Mouse (Mus musculus) left cerebral cortex, adult 9 months (tissue): ENCODE data around the gene Hcn3.
"Not testable (repeated sequence)": the region's sequence is repeated elsewhere in the genome, so short reads cannot be mapped to it uniquely, and the experiment has no call there.

Experiments used
- DNase-seq, 2 experiments: peaks; one replicate each; pipeline ENCODE4 v3.0.0; 2022; ENCODE audit warnings: low spot score in 2 of 2

Gene Hcn3

DNA sequence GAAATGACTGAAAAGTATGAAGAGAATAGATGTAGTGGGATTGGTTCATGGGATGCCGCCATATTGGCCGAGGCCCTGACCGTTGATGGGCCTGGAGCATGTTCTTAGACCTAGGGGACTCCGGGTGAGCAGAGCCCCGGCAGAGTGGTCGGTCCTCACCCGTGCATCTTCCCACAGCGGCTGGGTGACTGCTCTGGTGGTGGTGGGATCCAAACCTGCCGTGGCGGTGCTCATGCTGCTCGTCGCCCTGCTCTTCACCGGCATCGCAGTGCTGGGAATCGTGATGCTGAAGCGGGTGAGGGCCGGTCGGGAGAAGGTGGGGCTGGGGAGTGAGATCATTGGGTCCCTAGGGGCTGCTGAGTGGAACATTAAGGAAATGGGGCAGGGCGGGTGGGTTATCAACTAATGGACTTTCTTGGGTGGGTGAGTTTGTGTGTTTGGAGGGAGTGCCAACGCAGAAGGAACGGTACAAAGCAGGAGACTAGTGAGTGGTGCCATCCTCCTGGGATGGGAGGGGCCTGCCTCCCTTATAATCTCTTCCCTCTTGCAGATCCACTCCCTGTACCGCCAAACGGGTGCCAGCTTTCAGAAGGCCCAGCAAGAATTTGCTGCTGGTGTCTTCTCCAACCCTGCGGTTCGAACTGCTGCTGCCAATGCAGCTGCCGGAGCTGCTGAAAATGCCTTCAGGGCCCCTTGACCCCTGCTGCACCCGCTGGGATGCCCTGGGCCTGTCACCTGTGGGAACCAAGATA, 21.9 kb upstream of the Hcn3 start:
- no peak for DNase-seq

DNA sequence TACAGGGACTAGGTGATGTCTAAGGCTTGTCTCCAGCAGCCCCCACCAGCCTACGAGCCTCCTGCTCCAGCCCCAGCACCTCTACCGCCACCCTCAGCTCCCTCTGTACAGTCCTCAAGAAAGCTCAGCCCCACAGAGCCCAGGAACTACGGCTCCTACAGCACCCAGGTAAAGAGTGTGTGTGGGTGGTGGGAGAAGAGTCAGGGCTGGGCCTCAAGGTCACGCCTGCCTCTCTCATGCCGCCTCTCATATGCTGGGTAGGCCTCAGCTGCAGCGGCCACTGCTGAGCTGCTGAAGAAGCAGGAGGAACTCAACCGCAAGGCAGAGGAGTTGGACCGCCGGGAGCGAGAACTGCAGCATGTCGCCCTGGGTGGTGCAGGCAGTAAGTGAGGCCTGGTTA, 19.1 kb upstream of the Hcn3 start:
- no peak for DNase-seq

DNA sequence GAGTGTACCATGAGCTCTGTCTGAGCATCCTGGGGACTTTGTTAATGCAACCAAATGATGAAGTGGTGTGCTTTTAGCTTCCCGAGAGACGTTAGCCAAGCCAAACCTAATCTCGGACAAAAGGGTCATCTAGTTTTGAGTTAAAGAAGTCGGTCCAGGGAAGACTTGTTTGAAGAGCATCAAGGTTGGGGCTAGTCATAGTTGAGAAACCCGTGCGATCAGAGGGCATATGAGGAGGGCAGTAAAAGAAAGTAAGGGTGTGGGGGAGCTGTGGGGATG, 18.1 kb upstream of the Hcn3 start:
- no peak for DNase-seq

DNA sequence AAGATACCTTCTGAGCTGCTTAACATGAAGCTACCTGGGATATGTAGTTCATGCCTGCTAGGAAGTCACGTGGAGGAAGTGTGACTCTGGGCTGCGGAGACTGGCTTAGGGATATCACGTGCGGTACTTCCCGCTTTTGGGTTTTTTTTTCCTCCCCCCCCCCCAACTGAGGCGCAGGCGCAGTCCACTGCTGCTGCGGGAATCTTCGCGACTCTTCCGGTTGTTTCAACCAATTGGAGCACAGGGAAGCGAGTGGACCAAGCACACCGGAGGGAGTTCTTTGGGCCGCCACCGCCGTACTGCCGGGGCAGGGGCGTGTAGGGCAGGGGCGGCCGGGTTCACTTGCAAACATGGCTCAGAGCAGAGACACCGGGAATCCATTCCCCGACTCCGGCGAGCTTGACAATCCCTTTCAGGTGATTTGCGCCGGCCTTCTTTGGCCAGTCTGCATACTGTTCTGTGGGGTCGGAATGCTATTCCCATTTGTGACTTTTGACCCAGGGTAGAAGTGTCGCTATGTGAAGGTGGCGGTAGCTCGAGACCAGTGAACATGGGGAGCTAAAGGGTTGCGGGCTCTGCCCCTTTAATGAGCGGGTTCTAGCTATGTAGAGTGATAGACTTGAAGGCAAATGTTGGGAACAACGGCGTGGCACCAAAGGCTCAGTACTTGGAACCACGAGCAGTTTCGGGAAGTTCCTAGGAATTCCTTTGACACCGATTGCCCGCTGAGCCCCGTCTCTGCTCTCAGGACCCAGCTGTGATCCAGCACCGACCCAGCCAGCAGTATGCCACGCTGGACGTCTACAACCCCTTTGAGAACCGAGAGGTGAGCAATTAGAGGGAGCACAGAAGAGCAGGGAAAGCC, 17.5 kb upstream of the Hcn3 start, which contains the start of gene Scamp3:
TSS of gene Scamp3 (plus strand) at position 232 of the 865 bp plus-strand sequence.
- peak; percentile 90 for DNase-seq

DNA sequence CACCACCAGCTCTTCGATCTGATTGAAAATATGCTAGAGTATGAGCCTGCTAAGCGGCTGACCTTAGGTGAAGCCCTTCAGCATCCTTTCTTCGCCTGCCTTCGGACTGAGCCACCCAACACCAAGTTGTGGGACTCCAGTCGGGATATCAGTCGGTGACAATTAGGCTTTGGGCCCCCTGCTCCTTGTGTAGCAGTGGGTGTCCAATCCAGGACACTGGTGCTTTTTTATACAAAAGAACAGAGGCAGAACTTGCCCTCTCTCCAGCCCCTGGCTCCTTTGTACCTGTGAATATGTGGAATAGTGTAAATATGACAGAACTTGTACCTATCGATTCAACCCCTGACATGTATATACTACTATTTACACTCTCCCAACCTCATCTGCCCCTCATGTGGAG, 16.4 kb upstream of the Hcn3 start:
- DNase-seq, result no peak

DNA sequence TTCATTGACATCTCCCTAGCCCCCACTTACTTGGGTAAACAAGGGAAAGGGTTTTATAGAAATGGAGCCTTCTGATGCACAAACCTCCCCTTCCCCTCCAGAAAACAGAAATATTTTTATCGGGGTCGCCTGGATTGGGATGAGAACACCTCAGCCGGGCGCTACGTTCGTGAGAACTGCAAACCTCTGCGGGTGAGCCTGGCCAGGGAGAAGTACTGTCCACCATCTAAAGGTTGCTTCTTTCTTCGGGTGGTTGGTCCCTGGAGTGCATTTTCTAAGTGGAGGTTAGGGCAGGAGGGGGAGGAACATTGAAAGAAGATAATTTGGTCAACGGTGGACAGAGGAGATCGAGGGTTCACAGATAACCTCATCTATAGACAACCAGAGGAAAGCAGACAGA, 15.5 kb upstream of the Hcn3 start:
- no peak for DNase-seq

DNA sequence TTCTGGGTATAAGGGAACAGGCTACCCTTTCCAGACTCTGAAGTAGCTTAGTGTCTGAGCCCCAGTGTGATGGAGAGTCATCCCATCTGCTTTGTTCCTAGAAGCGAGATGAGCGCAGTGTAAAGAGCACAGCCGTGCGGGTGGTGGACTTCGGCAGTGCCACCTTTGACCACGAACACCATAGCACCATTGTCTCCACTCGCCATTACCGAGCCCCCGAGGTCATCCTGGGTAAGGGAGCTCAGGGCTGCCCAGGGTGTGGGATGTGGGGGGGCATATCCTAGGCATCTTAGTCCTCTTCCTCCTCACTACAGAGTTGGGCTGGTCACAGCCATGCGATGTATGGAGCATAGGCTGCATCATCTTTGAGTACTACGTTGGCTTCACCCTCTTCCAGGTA, 14.8 kb upstream of the Hcn3 start:
- DNase-seq, result no peak

DNA sequence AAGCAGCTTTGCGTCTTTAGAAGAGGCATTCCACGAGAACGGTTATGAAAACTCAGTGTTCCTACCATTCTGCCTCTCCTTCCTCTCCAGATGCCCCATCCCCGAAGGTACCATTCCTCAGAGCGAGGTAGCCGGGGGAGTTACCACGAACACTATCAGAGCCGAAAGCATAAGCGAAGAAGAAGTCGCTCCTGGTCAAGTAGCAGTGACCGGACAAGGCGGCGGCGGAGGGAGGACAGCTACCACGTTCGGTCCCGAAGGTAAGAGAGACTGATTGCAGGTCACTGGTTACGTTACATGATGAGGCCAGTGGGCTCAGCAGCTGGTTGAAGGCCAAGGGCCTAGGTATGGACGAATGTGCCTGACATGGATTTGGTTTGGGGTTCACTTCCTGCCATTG, 6.9 kb upstream of the Hcn3 start:
- DNase-seq, result no peak

DNA sequence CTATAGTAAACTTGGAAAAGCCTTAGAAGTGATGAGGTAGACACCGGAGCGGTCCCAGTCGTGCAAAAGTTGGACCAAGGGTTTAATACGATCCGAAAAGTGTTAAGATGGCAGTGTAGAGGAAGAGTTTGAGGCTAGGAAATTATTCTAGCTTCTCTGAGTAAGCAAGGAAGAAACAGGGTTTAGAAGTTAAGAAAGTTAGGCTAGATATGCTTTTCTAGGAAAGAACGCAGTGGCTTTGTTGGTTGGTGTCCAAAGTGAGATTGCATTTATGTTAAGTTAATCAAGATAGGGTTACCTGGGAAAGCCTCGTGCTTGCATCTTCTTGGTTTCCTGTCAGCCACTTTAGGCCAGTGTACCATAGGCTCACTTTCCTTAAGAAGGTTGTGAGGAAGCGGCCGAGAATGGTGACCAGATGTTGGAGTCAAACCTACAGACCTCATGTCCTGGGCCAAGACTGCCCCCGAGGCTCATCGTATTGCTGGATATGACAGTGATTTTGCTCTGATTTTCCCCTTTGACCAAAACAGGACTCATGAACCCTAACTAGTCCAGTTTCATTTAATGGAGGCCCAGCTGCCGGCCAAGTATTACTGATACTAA, 5.4 kb upstream of the Hcn3 start:
- no peak for DNase-seq

DNA sequence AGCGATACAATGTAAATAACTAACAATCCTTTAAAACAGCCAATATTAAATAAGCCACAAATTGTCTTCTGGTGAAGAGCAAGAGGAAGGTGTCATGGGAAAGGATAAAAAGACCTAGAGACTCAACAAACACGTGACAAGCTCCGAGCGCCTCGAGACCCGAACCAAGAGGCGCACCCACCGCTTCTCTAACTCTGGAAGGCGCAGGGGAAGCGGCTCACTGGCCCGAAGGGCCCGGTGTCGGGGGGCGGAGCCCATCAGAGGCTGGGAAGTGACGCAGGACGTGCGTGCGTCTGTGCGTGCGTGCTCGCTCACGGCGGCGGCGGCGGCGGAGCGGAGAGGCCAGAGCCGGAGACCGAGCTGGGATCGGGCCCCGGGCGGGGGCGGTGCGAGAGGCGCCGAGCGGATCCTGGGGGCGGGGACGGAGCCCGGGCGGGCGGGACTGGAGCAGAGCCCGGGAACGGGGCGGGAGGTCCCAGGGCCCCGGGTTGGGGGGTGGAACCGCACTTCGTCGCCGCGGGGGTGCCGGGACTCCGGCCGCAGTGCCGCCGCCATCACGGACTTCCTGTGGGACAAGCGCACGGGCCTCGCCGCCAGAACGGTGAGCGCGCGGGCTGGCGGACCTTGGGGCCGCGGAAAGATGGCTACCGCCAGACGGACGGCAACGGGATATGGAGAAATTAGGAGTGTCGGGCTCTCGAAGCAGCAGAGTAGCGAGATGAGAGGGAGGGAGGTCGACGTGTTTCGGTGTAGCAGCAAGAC, 4.7 kb upstream of the Hcn3 start, which contains the start of gene Clk2:
TSS of gene Clk2 (plus strand) at position 290 of the 762 bp plus-strand sequence.
- peak; percentile 84 to 93 for DNase-seq

DNA sequence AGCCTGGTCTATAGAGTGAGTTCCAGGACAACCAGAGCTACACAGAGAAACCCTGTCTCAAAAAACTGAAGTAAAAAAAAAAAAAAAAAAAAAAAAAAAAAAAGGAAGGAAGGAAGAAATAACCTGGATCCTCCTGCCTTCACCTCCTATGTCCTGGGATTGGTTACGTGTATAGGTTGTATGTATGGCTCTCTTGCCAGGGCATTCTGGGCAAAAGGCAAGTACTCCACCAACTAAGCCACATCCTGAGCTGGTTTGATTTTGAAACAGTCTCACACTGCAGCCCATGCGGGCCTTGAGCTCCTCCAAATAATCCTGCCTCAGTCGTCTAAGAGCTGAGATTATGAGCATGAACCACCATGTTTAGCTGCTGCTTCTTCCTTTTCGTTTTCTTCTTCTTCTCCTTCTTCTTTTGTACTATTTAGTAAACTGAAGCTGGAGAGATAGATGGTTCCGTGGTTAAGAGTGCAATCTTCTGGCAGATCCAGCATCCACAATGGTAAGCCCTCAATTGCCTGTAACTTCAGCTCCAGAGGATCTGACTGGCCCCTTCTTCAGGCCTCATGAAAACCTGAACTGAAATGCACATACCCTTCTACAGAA, 3.7 kb upstream of the Hcn3 start:
- no peak for DNase-seq

DNA sequence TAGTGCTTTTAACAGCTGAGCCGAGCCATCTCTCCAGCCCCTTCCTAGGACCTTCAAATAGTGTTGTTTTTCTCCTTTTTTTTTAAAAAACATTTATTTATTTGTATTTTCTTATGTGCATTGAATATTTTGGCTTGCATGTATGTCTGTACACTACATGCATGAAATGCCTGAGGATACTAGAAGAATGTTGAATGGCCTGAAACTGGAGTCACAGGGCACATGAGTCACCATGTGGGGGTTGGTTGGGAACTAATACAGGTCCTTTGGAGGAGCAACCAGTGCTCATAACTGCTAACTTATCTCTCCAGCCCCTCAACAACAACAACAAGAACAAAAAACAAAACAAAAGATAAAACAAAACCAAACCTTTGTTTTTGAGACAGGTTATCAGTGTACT, 3.1 kb upstream of the Hcn3 start:
- DNase-seq, result no peak

DNA sequence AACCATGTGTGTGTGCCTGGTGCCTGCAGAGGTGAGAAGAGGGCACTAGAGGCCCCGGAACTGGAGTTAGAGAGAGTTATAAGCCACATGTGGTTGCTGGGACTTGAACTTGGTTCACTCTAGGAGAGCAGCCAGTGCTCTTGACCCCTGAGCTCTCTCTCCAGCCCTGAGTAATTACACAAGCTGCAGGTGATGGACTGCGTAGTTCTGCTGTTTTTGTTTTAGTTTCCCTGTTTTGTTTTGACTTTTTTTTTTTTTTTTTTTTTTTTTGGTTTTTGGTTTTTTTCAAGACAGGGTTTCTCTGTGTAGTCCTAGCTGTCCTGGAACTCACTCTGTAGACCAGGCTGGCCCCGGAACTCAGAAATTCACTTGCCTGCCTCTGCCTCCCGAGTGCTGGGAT, 1.8 kb upstream of the Hcn3 start:
- no peak for DNase-seq

DNA sequence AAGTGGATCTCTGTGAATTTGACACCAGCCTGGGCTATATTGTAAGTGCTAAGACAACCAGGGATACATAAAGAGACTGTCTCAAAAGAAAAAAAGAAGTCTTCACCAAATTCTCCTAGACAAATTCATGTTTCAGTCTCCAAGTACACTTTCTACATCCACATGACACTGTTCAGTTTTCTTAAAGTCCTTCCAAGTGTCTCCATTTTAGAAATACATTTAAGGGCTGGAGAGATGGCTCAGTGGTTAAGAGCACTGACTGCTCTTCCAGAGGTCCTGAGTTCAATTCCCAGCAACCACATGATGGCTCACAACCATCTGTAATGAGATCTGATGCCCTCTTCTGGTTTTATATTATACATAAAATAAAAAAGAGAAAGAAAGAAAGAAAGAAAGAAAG, 1.2 kb upstream of the Hcn3 start:
- not testable (repeated sequence) for DNase-seq

DNA sequence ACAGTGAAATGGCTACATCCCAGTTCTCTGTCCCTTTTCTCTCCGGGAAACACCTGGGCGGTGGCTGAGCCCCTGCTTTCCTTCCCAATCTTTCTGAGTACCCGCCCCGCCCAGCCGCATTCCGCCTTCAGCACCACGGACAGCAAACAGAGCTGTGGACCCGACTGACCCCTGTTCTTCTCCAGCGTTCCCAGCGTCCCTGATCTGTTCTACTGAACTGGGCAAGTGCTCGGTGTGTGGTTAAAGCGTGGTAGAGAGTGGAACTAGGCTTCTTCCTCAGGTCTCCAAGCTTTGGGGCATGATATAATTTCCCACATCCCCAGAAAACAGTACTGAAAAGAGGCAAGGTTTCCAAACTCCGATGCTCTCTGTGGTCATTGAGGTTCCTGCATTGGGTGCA, 785 bp downstream of the Hcn3 start:
- no peak for DNase-seq

DNA sequence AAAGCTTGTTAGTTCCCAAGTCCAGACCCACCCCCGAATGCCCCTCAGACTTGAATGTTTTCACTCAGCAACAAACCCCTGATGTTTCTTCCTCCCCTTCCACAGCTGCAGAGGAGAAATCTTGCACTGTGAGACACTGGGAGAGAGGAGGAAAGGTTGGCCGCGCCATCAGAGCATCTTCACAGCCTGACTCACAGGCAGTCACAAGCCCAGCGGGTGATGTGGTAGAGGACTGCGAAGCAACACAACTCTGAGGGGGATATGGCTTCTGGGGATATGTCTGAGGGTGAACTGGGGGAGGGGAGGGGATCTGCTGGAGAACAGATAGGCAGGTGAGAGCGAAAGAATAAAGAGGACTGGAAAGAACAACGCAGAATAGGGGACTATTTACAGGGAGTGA, 1.3 kb downstream of the Hcn3 start:
- no peak for DNase-seq

DNA sequence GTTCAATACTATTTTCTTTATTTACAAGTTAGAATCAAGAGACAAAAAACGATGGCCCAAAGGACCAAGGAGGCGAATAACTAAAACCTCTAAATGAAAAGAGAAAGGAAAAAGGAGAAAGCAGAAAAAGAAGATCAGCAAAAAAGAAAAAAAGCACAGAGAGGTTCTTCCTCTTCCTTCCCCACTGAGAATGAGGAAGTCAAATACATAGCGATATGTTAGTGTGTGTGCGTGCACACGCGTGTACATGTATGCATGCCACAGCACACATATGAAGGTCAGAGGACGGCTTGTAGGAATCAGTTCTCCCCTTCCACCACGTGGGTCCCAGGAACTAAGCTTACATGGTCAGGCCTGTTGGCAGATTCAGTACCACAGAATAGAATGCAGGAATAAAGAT, 3.0 kb downstream of the Hcn3 start:
- no peak for DNase-seq

DNA sequence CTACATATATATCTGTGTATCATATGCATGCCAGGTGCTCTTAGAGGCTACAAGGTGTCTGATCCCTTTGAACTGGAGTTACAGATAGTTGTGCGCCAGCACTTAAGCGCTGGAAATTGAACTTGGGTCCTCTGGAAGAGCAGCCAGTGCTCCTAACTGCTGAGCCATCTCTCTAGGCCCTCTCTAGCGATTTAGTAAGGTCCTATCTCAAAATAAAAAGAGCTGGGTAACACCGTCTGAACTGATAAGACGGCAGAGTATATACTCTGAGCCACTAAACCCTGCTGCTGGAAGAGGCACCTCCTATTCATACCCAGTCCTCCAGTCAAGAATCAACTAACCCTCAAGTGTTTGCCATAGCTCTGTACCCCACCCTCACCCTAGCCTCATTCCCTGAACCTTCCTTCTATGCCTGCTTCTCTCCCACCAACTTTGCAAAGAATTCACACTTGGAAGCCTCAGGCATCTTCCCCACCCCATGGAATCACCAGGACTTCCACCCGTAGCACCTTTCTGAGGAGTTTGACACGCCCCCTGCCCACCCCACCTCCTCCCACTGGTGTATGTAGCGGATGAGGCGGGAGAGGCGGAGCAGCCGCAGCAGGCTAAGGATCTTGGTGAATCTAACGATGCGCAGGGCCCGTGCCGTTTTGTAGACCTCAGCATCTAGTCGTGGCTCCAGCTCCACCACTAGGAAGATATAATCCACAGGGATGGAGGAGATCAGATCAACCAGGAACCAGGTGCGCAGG, 7.7 kb downstream of the Hcn3 start:
- no peak for DNase-seq

DNA sequence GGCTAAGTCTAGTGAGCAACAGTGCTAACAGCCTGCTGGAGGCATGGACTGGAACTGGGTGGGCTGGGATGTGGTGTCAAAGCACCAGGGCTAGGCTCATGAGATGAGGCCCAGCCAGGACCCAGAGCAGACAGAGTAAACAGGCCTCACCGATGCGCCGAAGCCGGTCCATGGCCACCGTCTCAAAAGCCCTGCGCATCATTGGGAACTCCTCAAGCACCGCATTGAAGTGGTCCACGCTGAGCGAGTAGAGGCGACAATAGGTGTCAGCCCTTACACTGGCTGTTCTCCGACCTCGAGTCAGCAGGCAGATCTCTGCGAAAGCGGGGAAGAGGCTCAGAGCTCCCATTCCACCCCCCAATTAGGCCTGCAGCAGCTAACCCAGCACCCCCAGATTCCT, 11.4 kb downstream of the Hcn3 start:
- no peak for DNase-seq

DNA sequence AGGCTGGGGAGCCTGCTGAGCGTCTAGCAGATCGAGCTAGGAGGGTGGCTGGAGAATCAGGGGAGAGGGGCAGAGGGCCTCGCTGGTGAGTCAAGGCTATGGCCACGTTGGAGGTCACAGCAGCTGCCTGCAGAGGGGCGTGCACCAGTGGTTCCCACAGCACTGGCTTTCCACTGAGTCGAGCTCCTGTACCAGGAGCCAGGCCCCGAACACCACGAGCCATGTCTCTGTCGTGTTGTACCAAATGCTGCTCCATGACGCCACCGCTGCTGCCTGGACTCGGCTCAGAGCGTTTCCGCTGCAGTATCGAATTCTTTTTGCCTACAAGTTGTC, 12.1 kb downstream of the Hcn3 start:
- DNase-seq, result no peak
